Mouse (Mus musculus): ENCODE measurements around the gene Zfp712.

The Zfp712 gene

DNA sequence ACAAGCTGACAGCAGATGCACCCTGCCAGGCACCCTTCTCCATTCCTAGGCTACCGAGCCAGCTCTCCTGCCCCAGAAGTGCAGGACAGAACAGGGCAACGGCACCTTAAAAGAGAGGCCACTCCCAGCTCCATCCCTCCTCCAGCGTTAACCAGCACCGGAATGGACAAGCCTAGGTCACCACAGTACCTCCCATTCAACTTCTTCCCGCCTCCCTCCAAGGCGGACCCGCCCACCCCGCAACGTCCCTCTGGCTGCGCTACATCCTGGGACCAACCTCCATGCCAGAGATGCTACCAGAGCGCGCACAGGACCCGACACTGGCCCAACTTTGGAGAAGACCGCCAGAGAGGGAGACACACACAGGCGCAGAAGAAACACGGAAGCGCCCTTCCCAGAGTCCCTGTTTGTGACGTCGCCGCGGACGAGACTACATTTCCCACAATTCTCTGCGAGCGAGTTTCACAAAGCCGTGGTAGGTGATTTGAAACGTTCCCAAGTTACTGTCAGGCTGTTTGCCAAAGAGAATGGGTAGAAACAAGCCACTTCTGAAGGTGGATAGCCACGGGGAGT lies at the start of gene Zfp712:
Zfp712 (minus strand) TSS at position 385 of the 573 bp plus-strand sequence.
- DNase-seq (ENCODE audit: extremely low spot score, low read depth, low spot score): peak; percentile 82

DNA sequence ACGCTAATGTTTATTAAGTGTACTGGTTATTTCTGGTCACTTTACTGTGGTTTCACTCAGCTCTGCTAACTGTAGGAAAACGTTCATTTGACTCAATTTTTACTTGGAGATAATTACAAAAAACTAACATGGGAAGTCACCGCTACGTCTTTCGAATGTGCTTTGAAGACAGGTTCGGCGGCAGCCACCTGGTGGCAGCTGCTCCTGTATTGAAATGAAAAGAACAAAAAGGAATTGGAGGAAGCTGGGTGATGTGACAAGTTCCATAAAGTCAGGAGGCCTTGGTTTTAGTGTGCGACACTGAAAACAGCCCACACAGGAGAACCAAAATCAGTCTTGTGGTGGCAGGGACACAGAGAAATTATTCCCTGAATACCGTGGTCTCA lies 47.8 kb upstream of the Zfp712 start:
- no peak for DNase-seq (ENCODE audit: extremely low spot score, low read depth, low spot score)

DNA sequence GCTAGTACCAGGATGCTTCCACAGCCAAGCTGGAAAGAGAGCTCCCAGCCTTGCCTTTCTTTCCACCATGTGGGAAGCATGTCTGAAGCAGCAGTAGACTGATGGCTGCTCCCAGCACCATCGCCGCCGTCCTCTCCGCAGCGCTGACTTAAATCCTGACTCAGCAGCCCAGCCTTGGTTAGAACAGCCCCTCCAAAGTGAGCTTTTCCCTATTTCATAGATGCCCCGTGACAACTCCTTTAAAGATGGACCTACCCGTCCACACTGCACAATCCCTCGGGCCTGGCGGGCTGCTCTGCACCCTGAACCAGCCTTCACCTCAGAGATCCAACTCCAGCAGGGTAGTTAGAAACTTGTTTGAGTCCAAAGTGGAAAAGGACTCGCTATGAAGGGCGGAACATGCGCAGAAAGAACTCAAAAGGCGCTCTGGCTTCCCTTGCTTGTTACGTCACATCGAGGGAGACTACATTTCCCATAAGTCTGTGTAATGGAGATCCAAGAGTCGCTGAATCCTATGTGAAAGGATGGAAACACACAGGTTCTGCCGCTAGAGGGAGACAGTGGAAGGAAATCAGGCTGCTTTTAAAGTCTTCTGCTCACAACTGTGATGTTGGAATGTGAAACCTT lies 47.3 kb upstream of the Zfp712 start, which contains the start of gene Gm28557:
Gm28557 (minus strand) TSS at position 411 of the 627 bp plus-strand sequence.
- DNase-seq (ENCODE audit: extremely low spot score, low read depth, low spot score): peak; percentile 99

DNA sequence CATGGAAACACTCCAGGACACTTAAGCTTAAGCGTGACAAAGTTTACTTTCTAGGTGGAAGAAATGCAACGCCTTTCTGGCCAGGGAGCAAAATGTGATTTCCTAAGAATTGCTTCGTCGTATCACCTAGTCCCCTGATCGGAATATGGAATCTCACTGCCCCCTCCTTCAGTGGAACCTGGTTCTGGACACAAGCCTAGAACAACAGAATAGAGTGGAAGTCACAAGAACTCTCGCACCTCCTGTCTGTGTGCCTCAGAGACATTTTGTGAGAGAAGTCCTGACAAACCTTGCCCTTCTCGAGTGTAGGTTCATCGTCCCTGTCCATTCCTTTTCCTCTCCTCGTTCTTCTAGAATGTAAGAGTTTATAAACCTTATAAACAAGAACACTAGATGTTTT lies 46.7 kb upstream of the Zfp712 start:
- no peak for DNase-seq (ENCODE audit: extremely low spot score, low read depth, low spot score)

DNA sequence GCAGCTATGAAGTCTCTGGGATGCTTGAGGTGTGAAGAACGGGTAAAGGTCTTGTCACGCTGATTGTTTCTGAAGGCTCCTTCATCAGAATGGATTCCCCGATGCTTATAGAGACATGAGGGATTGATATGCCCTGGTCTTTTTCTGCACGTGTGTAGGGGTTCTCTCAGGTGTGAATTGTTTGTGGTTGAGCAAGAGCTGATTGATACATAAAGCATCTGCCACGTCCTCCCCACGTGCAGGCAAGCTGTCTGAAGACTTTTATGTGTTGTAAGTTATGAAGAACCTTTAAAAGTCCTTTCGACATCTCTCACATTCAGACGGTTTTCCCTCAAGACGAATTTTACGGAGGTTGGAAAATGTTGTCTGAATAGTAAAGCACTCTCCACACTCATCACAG lies 36.9 kb upstream of the Zfp712 start, which contains the start of gene Zfp708:
Zfp708 (minus strand) TSS at position 101 of the 400 bp plus-strand sequence.
- DNase-seq (ENCODE audit: extremely low spot score, low read depth, low spot score): no peak

DNA sequence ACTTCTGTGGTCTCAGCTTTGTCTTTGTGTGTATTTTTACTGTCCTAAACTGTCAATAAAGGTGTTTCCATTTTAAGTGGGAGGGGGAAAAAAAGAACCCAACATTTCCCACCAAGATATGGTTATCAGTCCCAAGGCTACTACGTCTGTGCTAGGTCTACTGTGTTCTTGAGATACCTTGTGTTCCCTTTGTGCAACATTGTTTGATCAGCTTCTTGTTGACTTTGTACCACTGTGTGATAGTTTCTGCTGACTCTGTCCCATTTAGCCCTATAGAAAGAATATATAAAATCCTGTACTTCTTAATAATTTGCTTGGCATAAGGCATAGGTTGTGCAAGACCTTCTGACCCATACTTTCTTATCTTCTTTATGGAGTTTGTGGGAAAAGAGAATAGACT lies 29.2 kb upstream of the Zfp712 start:
- DNase-seq (ENCODE audit: extremely low spot score, low read depth, low spot score): no peak

DNA sequence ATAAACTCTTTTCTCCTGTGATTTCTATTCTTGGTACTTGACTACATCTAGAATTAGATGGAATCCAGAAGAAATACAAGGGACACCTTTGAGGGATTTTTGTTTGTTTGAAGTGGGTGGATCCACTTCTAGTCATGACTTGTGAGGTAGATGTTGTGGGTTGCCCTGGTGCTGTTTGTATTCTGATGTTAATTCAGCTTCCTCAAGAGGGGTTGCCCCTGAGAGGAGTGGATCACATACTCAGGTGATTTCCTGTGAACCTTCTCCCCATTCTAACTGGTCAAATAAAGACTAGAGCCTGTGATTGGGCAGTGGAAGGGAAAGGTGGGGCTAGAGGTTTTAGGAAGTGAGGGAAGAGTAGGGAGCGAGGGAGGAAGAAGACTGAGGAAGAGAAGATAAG lies 21.0 kb upstream of the Zfp712 start:
- no peak for DNase-seq (ENCODE audit: extremely low spot score, low read depth, low spot score)

DNA sequence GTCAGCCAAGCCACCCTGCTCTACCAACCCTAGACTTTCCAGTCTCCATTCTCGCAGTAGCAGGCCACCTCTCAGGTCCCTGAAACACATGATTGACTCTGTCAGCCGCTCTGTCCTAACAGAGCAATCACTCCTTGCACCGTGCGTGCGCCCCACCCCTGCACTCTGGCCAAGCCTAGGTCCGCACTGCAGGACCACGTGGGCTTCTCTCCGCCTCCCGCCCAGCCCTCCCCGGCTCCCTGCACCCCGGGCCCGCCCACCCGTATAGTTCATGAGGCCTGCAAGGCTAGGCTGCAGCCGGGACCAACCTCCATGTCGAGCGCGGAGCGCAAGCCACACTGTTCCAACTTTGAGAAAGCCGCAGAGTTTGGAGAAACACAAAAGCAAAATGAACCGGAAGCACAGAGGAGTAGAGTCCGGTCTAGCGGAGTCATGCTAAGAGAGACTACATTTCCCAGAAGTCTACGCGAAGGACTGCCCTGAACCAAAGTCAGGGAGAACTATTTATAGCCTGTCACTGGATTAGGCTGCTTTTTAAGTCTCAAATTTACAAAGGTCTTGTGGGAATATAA lies 20.3 kb upstream of the Zfp712 start:
- peak; percentile 24 for DNase-seq (ENCODE audit: extremely low spot score, low read depth, low spot score)

DNA sequence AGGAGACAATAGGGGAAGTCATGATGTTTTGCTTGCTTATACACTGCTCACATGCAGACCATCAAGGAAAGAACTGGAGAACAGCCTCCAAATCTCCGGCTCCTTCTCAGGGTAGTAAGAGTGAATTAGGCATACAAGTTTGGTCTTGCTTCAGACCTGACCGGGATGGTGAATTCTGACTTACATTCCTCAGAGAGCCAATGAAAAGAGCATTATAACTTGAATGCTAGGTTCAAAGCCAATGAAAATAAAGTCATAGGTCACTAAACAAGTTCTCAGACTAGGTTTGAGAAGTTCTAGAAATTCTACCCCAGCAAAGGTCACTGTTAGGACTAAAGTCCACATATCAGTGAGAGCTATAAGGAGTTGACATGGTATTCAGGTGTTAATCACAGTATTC lies 16.3 kb upstream of the Zfp712 start:
- no peak for DNase-seq (ENCODE audit: extremely low spot score, low read depth, low spot score)

DNA sequence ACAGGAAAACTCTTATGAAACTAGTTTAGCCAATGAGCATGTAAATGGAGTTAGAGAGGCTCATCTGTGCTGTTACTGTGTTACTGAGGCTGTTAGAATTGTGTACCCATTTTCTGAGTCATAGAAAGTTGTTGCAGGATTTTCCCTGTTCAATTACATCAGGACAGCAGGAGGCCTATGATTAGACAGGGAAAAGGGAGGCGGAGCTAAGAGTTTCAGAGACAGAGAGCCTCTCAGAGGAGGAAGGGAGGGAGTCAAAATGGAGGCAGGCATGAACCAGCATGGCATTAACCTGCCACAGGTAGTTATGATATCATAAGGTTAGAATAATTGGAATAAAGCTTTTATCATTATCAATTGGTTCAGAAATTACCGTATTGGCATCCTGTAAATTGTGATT lies 11.8 kb upstream of the Zfp712 start:
- DNase-seq (ENCODE audit: extremely low spot score, low read depth, low spot score): no peak

DNA sequence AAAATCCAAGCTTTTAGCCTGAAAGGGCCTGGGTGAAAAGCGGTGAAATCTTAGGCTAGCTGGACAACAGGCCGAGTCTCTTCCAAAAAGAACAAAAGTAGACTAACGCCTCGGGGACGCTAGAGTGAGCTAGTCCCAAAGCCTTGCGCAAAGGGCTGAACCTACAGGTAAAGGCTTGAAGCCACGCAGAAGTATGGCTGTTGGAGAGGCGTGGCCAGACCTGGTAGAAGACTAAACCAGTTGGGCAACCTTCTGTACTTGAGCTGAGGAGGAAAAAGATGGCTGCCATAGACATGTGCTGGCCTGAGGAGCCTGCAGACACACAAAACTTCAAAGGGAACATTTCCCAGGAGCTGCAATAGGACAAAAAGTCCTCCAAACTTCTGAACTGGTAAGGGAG lies 4.4 kb upstream of the Zfp712 start:
- DNase-seq (ENCODE audit: extremely low spot score, low read depth, low spot score): no peak

DNA sequence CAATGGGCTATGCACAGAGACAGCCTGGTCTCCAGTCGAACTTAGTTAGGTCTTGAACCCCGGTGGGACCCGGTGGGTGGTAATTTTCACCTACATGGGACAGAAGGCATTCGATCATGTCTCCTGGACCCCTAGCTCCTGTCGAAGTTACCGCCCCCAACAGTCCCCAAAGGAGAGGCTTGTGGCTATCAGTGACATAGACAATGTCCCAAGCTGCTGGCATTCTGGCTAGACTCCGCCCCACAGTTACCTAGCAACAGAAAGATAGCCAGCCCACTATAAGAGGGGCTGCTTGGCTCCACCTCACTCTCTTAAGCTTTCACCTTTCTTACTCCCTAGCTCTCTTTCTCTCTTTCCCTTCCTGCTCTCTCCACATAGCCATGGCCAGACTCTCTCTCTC lies 1.5 kb upstream of the Zfp712 start:
- no peak for DNase-seq (ENCODE audit: extremely low spot score, low read depth, low spot score)

DNA sequence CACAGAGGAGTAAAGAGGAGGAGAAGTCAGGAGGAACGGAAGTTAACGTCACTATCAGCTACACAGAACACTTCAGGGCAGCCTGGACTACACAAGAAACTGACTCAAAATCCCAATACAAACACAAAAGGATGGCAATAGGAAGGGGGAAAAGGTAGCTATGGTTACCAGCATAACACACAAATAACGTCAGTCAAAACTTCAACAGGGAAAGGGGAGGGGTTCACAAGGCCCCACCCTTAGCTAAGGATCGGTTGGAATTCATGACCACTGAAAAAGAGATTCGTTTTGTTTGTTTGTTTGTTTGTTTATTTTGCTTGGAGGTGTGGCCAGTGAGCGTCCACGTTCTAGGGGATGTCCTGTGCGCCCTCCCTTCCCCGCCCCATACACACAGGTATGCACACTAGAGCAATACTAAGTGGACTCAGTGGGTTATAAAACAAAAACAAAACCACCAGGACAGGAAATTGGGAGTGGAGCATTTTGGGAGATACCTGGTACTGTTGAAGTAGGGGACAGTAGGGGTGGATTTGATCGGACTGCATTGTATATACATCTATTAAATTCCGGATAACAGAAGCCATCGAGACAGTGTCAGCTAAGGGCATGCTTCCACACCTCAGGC lies 697 bp downstream of the Zfp712 start:
- DNase-seq (ENCODE audit: extremely low spot score, low read depth, low spot score): no peak
